In genomic region chr7:3646641-3647040, GRCm38 (mm10) we compare ENCODE assay signal across 8 mouse cellular contexts. TPM values are rescaled to one million over a fixed set of nuclear protein-coding genes. Genes with fewer than 3 reads are reported as not detected.
DNase-seq lines count a peak whose midpoint lies in the region; ATAC-seq lines count a peak whose summit lies in the region.

No protein-coding gene starts in this region.

- H3K9me3 ChIP-seq in neural tube, embryonic 11.5 days (ENCODE audit: control insufficient read depth, low read length), result 0 out of 2 replicates have a peak, but pooled peaks cover 3% of the 10 kb centered on the region
- H3K9me3 ChIP-seq in limb, embryonic 15.5 days, result no peaks in the 10 kb centered on the region
- H3K9me3 ChIP-seq in stomach, embryonic 15.5 days, result no peaks in the 10 kb centered on the region

- H3K27me3 ChIP-seq in neural tube, embryonic 11.5 days (ENCODE audit: control insufficient read depth, insufficient read depth, low read length), result no peaks in the 10 kb centered on the region
- H3K27me3 ChIP-seq in limb, embryonic 15.5 days, result no peaks in the 10 kb centered on the region
- H3K27me3 ChIP-seq in stomach, embryonic 15.5 days (replicated peaks), result no peaks in the 10 kb centered on the region

- no peak for ATAC-seq in CD4-positive, CD25-positive, alpha-beta regulatory T cell, adult 4 months
- ATAC-seq in neural tube, embryonic 11.5 days (ENCODE audit: insufficient read depth, low FRiP score, low TSS enrichment), result no peak
- ATAC-seq in limb, embryonic 15.5 days (ENCODE audit: insufficient number of reproducible peaks, low FRiP score, low TSS enrichment, low read depth), result no peak
- ATAC-seq in stomach, embryonic 15.5 days (ENCODE audit: insufficient read depth, low FRiP score, low read depth), result no peak

- 79% methylated on average over 4 of the region's 4 CpGs for WGBS in neural tube, embryonic 11.5 days
- 56% methylated on average over 4 of the region's 4 CpGs for WGBS in limb, embryonic 15.5 days
- 45% methylated on average over 4 of the region's 4 CpGs for WGBS in stomach, embryonic 15.5 days

- H3K27ac ChIP-seq in neural tube, embryonic 11.5 days (ENCODE audit: low read depth, low read length), result no peak overlapping the region
- no peak overlapping the region for H3K27ac ChIP-seq in limb, embryonic 15.5 days
- no peak overlapping the region for H3K27ac ChIP-seq in stomach, embryonic 15.5 days

- H3K36me3 ChIP-seq in neural tube, embryonic 11.5 days (ENCODE audit: control insufficient read depth, insufficient read depth, low read length), result peaks cover 13% of the 10 kb centered on the region
- peaks cover 25% of the 10 kb centered on the region for H3K36me3 ChIP-seq in limb, embryonic 15.5 days
- H3K36me3 ChIP-seq in stomach, embryonic 15.5 days, result peaks cover 16% of the 10 kb centered on the region

- H3K4me2 ChIP-seq in neural tube, embryonic 11.5 days (ENCODE audit: low read depth), result peak overlapping the region; percentile 73
- H3K4me2 ChIP-seq in limb, embryonic 15.5 days, result peak overlapping the region; percentile 58
- H3K4me2 ChIP-seq in stomach, embryonic 15.5 days, result peak overlapping the region; percentile 72

- H3K9ac ChIP-seq in neural tube, embryonic 11.5 days (ENCODE audit: low read length), result peak overlapping the region; percentile 98
- peak overlapping the region; percentile 100 for H3K9ac ChIP-seq in limb, embryonic 15.5 days
- peak overlapping the region; percentile 100 for H3K9ac ChIP-seq in stomach, embryonic 15.5 days

- H3K4me1 ChIP-seq in neural tube, embryonic 11.5 days (ENCODE audit: control insufficient read depth, insufficient read depth, low read length), result peaks cover 21% of the 10 kb centered on the region
- H3K4me1 ChIP-seq in limb, embryonic 15.5 days, result peaks cover 32% of the 10 kb centered on the region
- peaks cover 27% of the 10 kb centered on the region for H3K4me1 ChIP-seq in stomach, embryonic 15.5 days

- DNase-seq in CD4-positive, CD25-positive, alpha-beta regulatory T cell, adult 2 months (ENCODE audit: low read depth, low spot score), result peak; percentile 8
- no peak for DNase-seq in neural tube, embryonic 11.5 days (ENCODE audit: low spot score)
- DNase-seq in neural tube, embryonic 10.5 days (ENCODE audit: extremely low spot score, low spot score), result no peak
- no peak for DNase-seq in ovary, postnatal 36 days (ENCODE audit: low spot score)
- no peak for DNase-seq in right cerebral cortex, postnatal 4 days

- peak overlapping the region; percentile 100 for H3K4me3 ChIP-seq in neural tube, embryonic 11.5 days (ENCODE audit: low read depth, low read length)
- H3K4me3 ChIP-seq in limb, embryonic 15.5 days, result peak overlapping the region; percentile 94
- peak overlapping the region; percentile 98 for H3K4me3 ChIP-seq in stomach, embryonic 15.5 days (replicated peaks)

RNA-seq across cellular contexts. Expression of gene Cnot3, which starts 1.6 kb away (rescaled TPM):
- 10 to 100 TPM; 30.3 to 50.6 TPM for polyA plus RNA-seq in CD4-positive, CD25-positive, alpha-beta regulatory T cell, adult 4 months (2017; shearing (Covaris generic))
- 74.7 and 75.4 TPM in 2 replicates for polyA plus RNA-seq in neural tube, embryonic 11.5 days (2014; fragmentation: Nextera tagmentation; extraction: Ambion mirVana)
- polyA plus RNA-seq in limb, embryonic 15.5 days (2015; fragmentation: Nextera tagmentation; extraction: Ambion mirVana), result 48.3 and 53.3 TPM in 2 replicates
- 44.6 and 46.4 TPM in 2 replicates for polyA plus RNA-seq in stomach, embryonic 15.5 days (2015; fragmentation: Nextera tagmentation; extraction: Ambion mirVana)

RNA-seq across cellular contexts. Expression of gene Prpf31, which starts 16.9 kb away (rescaled TPM):
- 100 to 1,000 TPM in 1 of 2 experiments, 10 to 100 TPM in 1; 95.1 to 114 TPM for polyA plus RNA-seq in CD4-positive, CD25-positive, alpha-beta regulatory T cell, adult 4 months (2017; shearing (Covaris generic))
- 141 and 147 TPM in 2 replicates for polyA plus RNA-seq in neural tube, embryonic 11.5 days (2014; fragmentation: Nextera tagmentation; extraction: Ambion mirVana)
- 88.3 and 94.0 TPM in 2 replicates for polyA plus RNA-seq in limb, embryonic 15.5 days (2015; fragmentation: Nextera tagmentation; extraction: Ambion mirVana)
- 82.5 and 90.0 TPM in 2 replicates for polyA plus RNA-seq in stomach, embryonic 15.5 days (2015; fragmentation: Nextera tagmentation; extraction: Ambion mirVana)

RNA-seq across cellular contexts. Expression of gene Tfpt, which starts 16.9 kb away (rescaled TPM):
- 10 to 100 TPM; 16.0 to 21.3 TPM for polyA plus RNA-seq in CD4-positive, CD25-positive, alpha-beta regulatory T cell, adult 4 months (2017; shearing (Covaris generic))
- 35.7 and 36.7 TPM in 2 replicates for polyA plus RNA-seq in neural tube, embryonic 11.5 days (2014; fragmentation: Nextera tagmentation; extraction: Ambion mirVana)
- polyA plus RNA-seq in limb, embryonic 15.5 days (2015; fragmentation: Nextera tagmentation; extraction: Ambion mirVana), result 23.2 and 24.6 TPM in 2 replicates
- 23.7 and 25.2 TPM in 2 replicates for polyA plus RNA-seq in stomach, embryonic 15.5 days (2015; fragmentation: Nextera tagmentation; extraction: Ambion mirVana)

RNA-seq across cellular contexts. Expression of gene Leng1, which starts 19.0 kb away (rescaled TPM):
- polyA plus RNA-seq in CD4-positive, CD25-positive, alpha-beta regulatory T cell, adult 4 months (2017; shearing (Covaris generic)), result 1 to 10 TPM; 6.8 to 8.6 TPM
- 16.9 and 18.2 TPM in 2 replicates for polyA plus RNA-seq in neural tube, embryonic 11.5 days (2014; fragmentation: Nextera tagmentation; extraction: Ambion mirVana)
- polyA plus RNA-seq in limb, embryonic 15.5 days (2015; fragmentation: Nextera tagmentation; extraction: Ambion mirVana), result 20.3 and 21.8 TPM in 2 replicates
- 17.7 and 18.3 TPM in 2 replicates for polyA plus RNA-seq in stomach, embryonic 15.5 days (2015; fragmentation: Nextera tagmentation; extraction: Ambion mirVana)

RNA-seq across cellular contexts. Expression of gene Ndufa3, which starts 29.5 kb away (rescaled TPM):
- polyA plus RNA-seq in CD4-positive, CD25-positive, alpha-beta regulatory T cell, adult 4 months (2017; shearing (Covaris generic)), result 100 to 1,000 TPM; 538 to 754 TPM
- 417 and 419 TPM in 2 replicates for polyA plus RNA-seq in neural tube, embryonic 11.5 days (2014; fragmentation: Nextera tagmentation; extraction: Ambion mirVana)
- 425 and 461 TPM in 2 replicates for polyA plus RNA-seq in limb, embryonic 15.5 days (2015; fragmentation: Nextera tagmentation; extraction: Ambion mirVana)
- polyA plus RNA-seq in stomach, embryonic 15.5 days (2015; fragmentation: Nextera tagmentation; extraction: Ambion mirVana), result 456 and 472 TPM in 2 replicates
